In the genomic region with DNA sequence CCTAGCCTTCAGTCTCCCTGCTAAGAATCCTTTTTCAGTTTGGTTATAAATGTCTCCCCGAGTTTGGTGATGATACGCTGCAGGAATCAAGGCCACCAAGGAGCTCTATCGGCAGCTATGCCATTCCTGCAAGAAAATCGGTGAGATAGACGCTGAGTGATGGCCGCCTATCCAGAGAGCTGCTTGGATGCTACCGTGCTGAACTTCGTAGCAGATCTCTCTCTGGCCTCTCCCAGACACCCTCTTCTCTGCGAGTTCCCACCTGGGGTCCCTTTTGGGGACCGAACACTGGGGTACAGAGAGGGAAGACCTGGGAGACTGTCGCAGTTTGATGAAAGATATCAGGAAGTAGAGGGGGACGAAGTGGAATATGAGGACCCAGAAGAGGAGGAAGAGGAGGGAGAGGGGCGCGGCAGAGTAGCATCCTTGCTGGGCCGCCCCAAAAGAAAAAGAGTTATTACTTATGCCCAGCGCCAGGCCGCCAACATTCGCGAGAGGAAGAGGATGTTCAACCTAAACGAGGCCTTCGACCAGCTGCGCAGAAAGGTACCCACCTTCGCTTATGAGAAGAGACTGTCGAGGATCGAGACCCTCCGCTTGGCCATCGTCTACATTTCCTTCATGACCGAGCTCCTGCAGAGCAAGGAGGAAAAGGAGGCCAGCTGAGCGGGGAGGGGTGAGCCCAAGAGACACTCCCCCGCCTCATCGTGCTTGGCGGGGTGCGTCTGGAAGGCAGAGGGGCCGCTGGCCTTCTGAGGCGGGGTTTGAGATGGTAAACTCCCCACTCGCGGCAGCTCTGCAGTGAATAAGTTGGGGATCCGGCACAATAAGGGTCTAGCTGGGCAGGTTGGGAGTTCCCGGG, we compare ENCODE assay signal across 10 mouse cellular contexts. TPM values are rescaled to one million over a fixed set of nuclear protein-coding genes. Genes with fewer than 3 reads are reported as not detected.
DNase-seq lines count a peak whose midpoint lies in the region; ATAC-seq and TF ChIP-seq lines count a peak whose summit lies in the region.
"Had no signal": no experiment of that assay in that cellular context is flagged by ENCODE, and none has a peak within 500 bp of the region (broad histone marks: within the 10 kb centered on the region; RNA-seq: fewer than 3 reads in every experiment).

A gene (plus strand): TSS at position 95 of the 862 bp plus-strand sequence.

- WGBS in forebrain, embryonic 14.5 days, result under 1% methylated on average over 39 of the region's 39 CpGs
- WGBS in limb, embryonic 14.5 days, result 2% methylated on average over 38 of the region's 39 CpGs
- WGBS in stomach, postnatal 0 days, result 2% methylated on average over 38 of the region's 39 CpGs

- no peaks in the 10 kb centered on the region for H3K9me3 ChIP-seq in forebrain, embryonic 14.5 days (replicated peaks; ENCODE audit: control insufficient read depth, low read length)
- no peaks in the 10 kb centered on the region for H3K9me3 ChIP-seq in limb, embryonic 14.5 days (ENCODE audit: control insufficient read depth, low read length)
- H3K9me3 ChIP-seq in stomach, postnatal 0 days (ENCODE audit: control insufficient read depth, low read length), result no peaks in the 10 kb centered on the region

- TF ChIP-seq POLR2A in limb, embryonic 14.5 days (IDR thresholded peaks at IDR 0.05; ENCODE audit: borderline replicate concordance, extremely low read depth, insufficient read depth, insufficient read length), result no peak

- no peak for TF ChIP-seq EP300 in stomach, postnatal 0 days (optimal IDR thresholded peaks at IDR 0.05)

- H3K4me1 ChIP-seq in forebrain, embryonic 14.5 days (ENCODE audit: control insufficient read depth, insufficient read depth, low read length), result peaks cover 15% of the 10 kb centered on the region
- H3K4me1 ChIP-seq in limb, embryonic 14.5 days (ENCODE audit: control insufficient read depth, insufficient read depth, low read length), result peaks cover 11% of the 10 kb centered on the region
- H3K4me1 ChIP-seq in stomach, postnatal 0 days (replicated peaks; ENCODE audit: control insufficient read depth, insufficient read depth), result no peaks in the 10 kb centered on the region

- intact Hi-C loops in left cerebral cortex, postnatal 36 days (cut with DNase I), result no loop called here

- no peak for TF ChIP-seq CTCF in stomach, postnatal 0 days (IDR thresholded peaks at IDR 0.05; ENCODE audit: low read depth)

- peaks cover 20% of the 10 kb centered on the region for H3K27me3 ChIP-seq in forebrain, embryonic 14.5 days (replicated peaks; ENCODE audit: control insufficient read depth, insufficient read depth, low read length)
- H3K27me3 ChIP-seq in limb, embryonic 14.5 days (ENCODE audit: control insufficient read depth, insufficient read depth, low read length), result peaks cover 27% of the 10 kb centered on the region
- no peaks in the 10 kb centered on the region; the same call in 1 of the 2 replicates for H3K27me3 ChIP-seq in stomach, postnatal 0 days (ENCODE audit: control insufficient read depth, insufficient read depth, low read length)

- peak; percentile 50; the same call in 1 of the 2 replicates for ATAC-seq in forebrain, embryonic 14.5 days
- ATAC-seq in limb, embryonic 14.5 days (ENCODE audit: low FRiP score, low read depth), result no peak
- ATAC-seq in stomach, postnatal 0 days (ENCODE audit: low FRiP score, low TSS enrichment), result no peak
- ATAC-seq in activated CD4-positive, CD25-positive, alpha-beta regulatory T cell, adult 4 months, result no peak

- H3K36me3 ChIP-seq in forebrain, embryonic 14.5 days (ENCODE audit: control insufficient read depth, insufficient read depth, low read length), result no peaks in the 10 kb centered on the region
- no peaks in the 10 kb centered on the region for H3K36me3 ChIP-seq in limb, embryonic 14.5 days (ENCODE audit: control insufficient read depth, insufficient read depth, low read length)
- H3K36me3 ChIP-seq in stomach, postnatal 0 days (ENCODE audit: control insufficient read depth, insufficient read depth, low read length), result no peaks in the 10 kb centered on the region

- peak within 1 kb of the TSS; percentile 24 for H3K4me3 ChIP-seq in forebrain, embryonic 14.5 days (ENCODE audit: low read depth, low read length)
- H3K4me3 ChIP-seq in limb, embryonic 14.5 days (replicated peaks; ENCODE audit: low read length), result peak within 1 kb of the TSS; percentile 27
- H3K4me3 ChIP-seq in stomach, postnatal 0 days (ENCODE audit: low read depth, low read length), result no peak within 1 kb of the TSS

- DNase-seq in retina, postnatal 1 day, result peak; percentile 40
- DNase-seq in retina, embryonic 14.5 days (ENCODE audit: low spot score), result no peak
- peak; percentile 18 for DNase-seq in forebrain, embryonic 14.5 days (ENCODE audit: low spot score)
- DNase-seq in limb, embryonic 14.5 days (ENCODE audit: low spot score), result no peak
- DNase-seq in stomach, postnatal 0 days (ENCODE audit: low spot score), result no peak
- no peak for DNase-seq in frontal cortex, adult 2 months (ENCODE audit: extremely low spot score in 1 of 2, low spot score in 1 of 2)
- no peak for DNase-seq in left cerebral cortex, postnatal 36 days (ENCODE audit: low spot score in 2 of 2)
- DNase-seq: lung, postnatal 36 days had no signal

- H3K27ac ChIP-seq in forebrain, embryonic 14.5 days (ENCODE audit: low read depth, low read length), result no peak within 1 kb of the TSS
- H3K27ac ChIP-seq in limb, embryonic 14.5 days (replicated peaks; ENCODE audit: low read depth, low read length), result no peak within 1 kb of the TSS
- no peak within 1 kb of the TSS for H3K27ac ChIP-seq in stomach, postnatal 0 days (replicated peaks)

- H3K4me2 ChIP-seq in forebrain, embryonic 14.5 days (ENCODE audit: low read length), result peak within 1 kb of the TSS; percentile 52
- peak within 1 kb of the TSS; percentile 48 for H3K4me2 ChIP-seq in limb, embryonic 14.5 days (replicated peaks; ENCODE audit: low read depth, low read length, severe bottlenecking)
- H3K4me2 ChIP-seq in stomach, postnatal 0 days (replicated peaks; ENCODE audit: low read depth), result peak within 1 kb of the TSS; percentile 35

- no peak within 1 kb of the TSS for H3K9ac ChIP-seq in forebrain, embryonic 14.5 days (ENCODE audit: low read length)
- no peak within 1 kb of the TSS for H3K9ac ChIP-seq in limb, embryonic 14.5 days (ENCODE audit: low read depth, low read length, severe bottlenecking)
- H3K9ac ChIP-seq in stomach, postnatal 0 days (ENCODE audit: low read length), result no peak within 1 kb of the TSS

RNA-seq across cellular contexts. Expression of the gene that starts here (rescaled TPM):
- polyA plus RNA-seq in forebrain, embryonic 14.5 days (2014; fragmentation: Nextera tagmentation; extraction: Ambion mirVana), result not detected in 2 replicates
- polyA plus RNA-seq in limb, embryonic 14.5 days (2012; rRNA removed), result not detected in 2 replicates
- polyA plus RNA-seq in limb, embryonic 14.5 days (2014; fragmentation: Nextera tagmentation; extraction: Ambion mirVana), result not detected in 2 replicates
- polyA plus RNA-seq in stomach, postnatal 0 days (2015; fragmentation: Nextera tagmentation; extraction: Ambion mirVana), result not detected in 2 replicates
- not detected in 2 replicates for polyA plus RNA-seq in frontal cortex, adult 2 months (2012; rRNA removed)
- not detected for total RNA-seq in left cerebral cortex, postnatal 36 days (2021)
- polyA plus RNA-seq in activated CD4-positive, CD25-positive, alpha-beta regulatory T cell, adult 4 months (2017; shearing (Covaris generic)), result not detected
- polyA plus RNA-seq: large intestine, adult 2 months had no signal

Comparison
In these comparisons a context has a peak if more than half of its experiments do, and no peak if none do; other contexts are left out.
1. Peak in DNase-seq, ATAC-seq, H3K4me3 ChIP-seq and H3K4me2 ChIP-seq in forebrain, embryonic 14.5 days; RNA of the gene not detected or under 1 TPM.